Mouse (Mus musculus) midbrain, embryonic 11.5 days (tissue): Measurements from ENCODE around the gene Acp7. TPM values are rescaled to one million over a fixed set of nuclear protein-coding genes. Genes with fewer than 3 reads are reported as not detected.
"Not testable (repeated sequence)": the region's sequence is repeated elsewhere in the genome, so short reads cannot be mapped to it uniquely, and the experiment has no call there.

Experiments used
- ATAC-seq: fragments of 200-750 bp; cut with Nextera tagmentation; 2 replicates; pipeline ENCODE4 v1.8.0; 2017; ENCODE audit warnings: moderate TSS enrichment, moderate library complexity; ENCODE audit not compliant: low FRiP score
- DNase-seq: peaks from one replicate; pipeline ENCODE4 v3.0.0; 2015; ENCODE audit warnings: low spot score; ENCODE audit errors: missing footprints
- H3K27ac ChIP-seq: fragments of 300-500 bp; sonication (generic); 2 replicates; pipeline ENCODE4 v1.5.1; 2014; ENCODE audit warnings: low read depth, low read length
- H3K27me3 ChIP-seq: fragments of 300-500 bp; sonication (generic); 2 replicates; pipeline ENCODE4 v1.6.1; 2014; ENCODE audit warnings: mild to moderate bottlenecking, low read length, moderate library complexity, mixed read lengths; ENCODE audit not compliant: control insufficient read depth, insufficient read depth
- H3K36me3 ChIP-seq: fragments of 300-500 bp; sonication (generic); 2 replicates; pipeline ENCODE4 v1.6.1; 2014; ENCODE audit warnings: mild to moderate bottlenecking, low read length, moderate library complexity, mixed read lengths; ENCODE audit not compliant: control insufficient read depth, insufficient read depth
- H3K4me1 ChIP-seq: fragments of 300-500 bp; sonication (generic); 2 replicates; pipeline ENCODE4 v1.6.1; 2014; ENCODE audit warnings: low read length; ENCODE audit not compliant: control insufficient read depth, insufficient read depth
- H3K4me2 ChIP-seq: fragments of 300-500 bp; sonication (generic); 2 replicates; pipeline ENCODE4 v1.6.1; 2014; ENCODE audit warnings: mild to moderate bottlenecking, moderate library complexity
- H3K4me3 ChIP-seq: fragments of 300-500 bp; sonication (generic); 2 replicates; pipeline ENCODE4 v1.5.1; 2014; ENCODE audit warnings: low read depth, low read length
- H3K9ac ChIP-seq: fragments of 300-500 bp; sonication (generic); 2 replicates; pipeline ENCODE4 v1.6.1; 2014; ENCODE audit warnings: low read length
- H3K9me3 ChIP-seq: fragments of 300-500 bp; sonication (generic); 2 replicates; pipeline ENCODE4 v1.6.1; 2016; ENCODE audit warnings: low read length; ENCODE audit not compliant: control insufficient read depth
- WGBS: fragments of 180-500 bp; shearing (Covaris S2); extraction: QIAGEN DNeasy Blood & Tissue Kit; methylation state at CpG from one replicate; pipeline ENCODE4 v1.1.7; 2014; 5-methylcytosine and 5-hydroxymethylcytosine counted together
- polyA plus RNA-seq: library from polyadenylated mRNA; unstranded; fragments of >200 nt; fragmentation: Nextera tagmentation; extraction: Ambion mirVana; gene quantifications from 2 replicates; pipeline ENCODE4 v1.2.1, GENCODE M21; 2014

Gene Acp7
- polyA plus RNA-seq, 1 experiment from 2014 or later, result not detected

GRCm38 (mm10) chr7:28619098-28619715, 11.9 kb downstream of the Acp7 start:
- DNase-seq, result no peak

GRCm38 (mm10) chr7:28605951-28606350, 25.2 kb downstream of the Acp7 start:
- Histone ChIP-seq H3K4me1 (no peaks in the 10 kb centered on the region), H3K4me3 (no peak overlapping the region), H3K36me3 (no peaks in the 10 kb centered on the region), H3K9ac (no peak overlapping the region), H3K4me2 (no peak overlapping the region), H3K9me3 (no peaks in the 10 kb centered on the region), H3K27ac (no peak overlapping the region), H3K27me3 (no peaks in the 10 kb centered on the region)
- DNase-seq, result no peak
- WGBS, result 95% methylated on average over 8 of the region's 8 CpGs
- no peak for ATAC-seq

More at GRCm38 (mm10) chr7:28619098-28619715, 11.9 kb downstream of the Acp7 start:
- H3K27me3 ChIP-seq, result no peaks in the 10 kb centered on the region
- no peaks in the 10 kb centered on the region for H3K9me3 ChIP-seq
- H3K4me1 ChIP-seq, result no peaks in the 10 kb centered on the region
- no peaks in the 10 kb centered on the region for H3K36me3 ChIP-seq
- 77% methylated on average over 9 of the region's 9 CpGs for WGBS
- no peak overlapping the region for H3K27ac ChIP-seq
- no peak overlapping the region for H3K4me2 ChIP-seq
- ATAC-seq, result no peak
- H3K9ac ChIP-seq, result no peak overlapping the region
- no peak overlapping the region for H3K4me3 ChIP-seq

- not testable (repeated sequence) for H3K4me3 ChIP-seq, H3K4me2 ChIP-seq, H3K4me1 ChIP-seq, DNase-seq, H3K36me3 ChIP-seq, H3K27me3 ChIP-seq, H3K9ac ChIP-seq, H3K9me3 ChIP-seq, ATAC-seq, H3K27ac ChIP-seq
- 74% methylated on average over 2 of the region's 2 CpGs for WGBS
Observed at GRCm38 (mm10) chr7:28603788-28604187, 27.3 kb downstream of the Acp7 start.

- Histone ChIP-seq H3K9ac (no peak overlapping the region), H3K4me3 (no peak overlapping the region), H3K4me1 (no peaks in the 10 kb centered on the region), H3K9me3 (no peaks in the 10 kb centered on the region), H3K4me2 (no peak overlapping the region), H3K27ac (no peak overlapping the region), H3K36me3 (no peaks in the 10 kb centered on the region), H3K27me3 (no peaks in the 10 kb centered on the region)
- DNase-seq (no peak), ATAC-seq (no peak)
- 72% methylated on average over 5 of the region's 5 CpGs for WGBS
Observed at GRCm38 (mm10) chr7:28603136-28603535, 28.0 kb downstream of the Acp7 start.

GRCm38 (mm10) chr7:28601668-28602067, 29.5 kb downstream of the Acp7 start:
- 28% methylated on average over 7 of the region's 7 CpGs for WGBS
- Histone ChIP-seq H3K27me3 (no peaks in the 10 kb centered on the region), H3K36me3 (no peaks in the 10 kb centered on the region), H3K4me1 (peaks cover 9% of the 10 kb centered on the region), H3K4me3 (no peak overlapping the region), H3K27ac (no peak overlapping the region), H3K4me2 (no peak overlapping the region), H3K9me3 (no peaks in the 10 kb centered on the region), H3K9ac (no peak overlapping the region)
- DNase-seq (peak; percentile 97), ATAC-seq (no peak)

- WGBS, result 15% methylated on average over 11 of the region's 11 CpGs
Observed at GRCm38 (mm10) chr7:28601029-28601428, 30.1 kb downstream of the Acp7 start.

GRCm38 (mm10) chr7:28598951-28599350, 32.2 kb downstream of the Acp7 start:
- Histone ChIP-seq H3K27me3 (no peaks in the 10 kb centered on the region), H3K27ac (no peak overlapping the region), H3K9me3 (no peaks in the 10 kb centered on the region), H3K4me3 (no peak overlapping the region), H3K4me1 (peaks cover 14% of the 10 kb centered on the region), H3K4me2 (no peak overlapping the region), H3K36me3 (no peaks in the 10 kb centered on the region), H3K9ac (no peak overlapping the region)
- 55% methylated on average over 2 of the region's 2 CpGs for WGBS
- no peak for ATAC-seq
- no peak for DNase-seq

More at GRCm38 (mm10) chr7:28601029-28601428, 30.1 kb downstream of the Acp7 start:
- Histone ChIP-seq H3K4me3 (no peak overlapping the region), H3K9ac (no peak overlapping the region), H3K27ac (no peak overlapping the region), H3K4me1 (peaks cover 14% of the 10 kb centered on the region), H3K27me3 (no peaks in the 10 kb centered on the region), H3K4me2 (no peak overlapping the region), H3K9me3 (no peaks in the 10 kb centered on the region), H3K36me3 (no peaks in the 10 kb centered on the region)
- DNase-seq, result peak; percentile 90
- no peak for ATAC-seq

- WGBS, result 1% methylated on average over 66 of the region's 66 CpGs
- H3K4me1 ChIP-seq, result peaks cover 14% of the 10 kb centered on the region
Observed at GRCm38 (mm10) chr7:28597642-28598446, 33.3 kb downstream of the Acp7 start, which contains the start of the genes Samd4b and Pak4. TSS of gene Samd4b (minus strand) at chr7:28598144. TSS of gene Pak4 (minus strand) at chr7:28598185.

GRCm38 (mm10) chr7:28597277-28597570, 33.9 kb downstream of the Acp7 start:
- Histone ChIP-seq H3K27ac (no peak overlapping the region), H3K4me2 (peak overlapping the region; percentile 83), H3K4me1 (peaks cover 14% of the 10 kb centered on the region), H3K27me3 (no peaks in the 10 kb centered on the region), H3K9me3 (no peaks in the 10 kb centered on the region), H3K36me3 (no peaks in the 10 kb centered on the region), H3K4me3 (peak overlapping the region; percentile 72), H3K9ac (peak overlapping the region; percentile 79)
- DNase-seq (peak; percentile 92), ATAC-seq (0 out of 2 replicates have a peak, but pooled peaks have one; percentile 3)
- WGBS, result 22% methylated on average over 9 of the region's 9 CpGs

More at GRCm38 (mm10) chr7:28597642-28598446, 33.3 kb downstream of the Acp7 start, which contains the start of the genes Samd4b and Pak4:
- Histone ChIP-seq H3K4me2 (peak within 1 kb of the TSS; percentile 83), H3K27ac (peak within 1 kb of the TSS; percentile 78; the same call in 1 of the 2 replicates), H3K9ac (peak within 1 kb of the TSS; percentile 79), H3K4me3 (peak within 1 kb of the TSS; percentile 72), H3K9me3 (no peaks in the 10 kb centered on the region), H3K36me3 (no peaks in the 10 kb centered on the region), H3K27me3 (no peaks in the 10 kb centered on the region)
- peak; percentile 99 for DNase-seq
- ATAC-seq, result peak; percentile 96
